Mouse (Mus musculus) lung, embryonic 14.5 days (tissue): ENCODE measurements at regions not wholly inside any gene's neighbourhood (a gene's known extent, or its start where the extent isn't known, plus 50 kb on each side); places are given as distances from the start of the nearest gene placed in this dataset.
A peak's percentile ranks its signal among the peaks of the same experiment; 100 is the strongest.

Source experiments
- ATAC-seq: fragments of 200-750 bp; cut with Nextera tagmentation; 2 replicates; pipeline ENCODE4 v1.8.0; 2017; ENCODE audit warnings: mild to moderate bottlenecking, moderate TSS enrichment, moderate library complexity; ENCODE audit not compliant: insufficient read depth
- DNase-seq: peaks from one replicate; pipeline ENCODE4 v3.0.0-alpha.2; 2015
- H3K27ac ChIP-seq: fragments of 300-500 bp; sonication (generic); 2 replicates; pipeline ENCODE4 v1.5.1; 2014; ENCODE audit warnings: low read depth, mild to moderate bottlenecking, moderate library complexity
- H3K27me3 ChIP-seq: fragments of 300-500 bp; sonication (generic); 2 replicates; pipeline ENCODE4 v1.6.1; 2014; ENCODE audit warnings: low read length, control low read depth; ENCODE audit not compliant: insufficient read depth
- H3K36me3 ChIP-seq: fragments of 300-500 bp; sonication (generic); 2 replicates; pipeline ENCODE4 v1.6.1; 2014; ENCODE audit warnings: control low read depth; ENCODE audit not compliant: insufficient read depth
- H3K4me1 ChIP-seq: fragments of 300-500 bp; sonication (generic); 2 replicates; pipeline ENCODE4 v1.6.1; 2014; ENCODE audit warnings: antibody characterized with exemption, control low read depth; ENCODE audit not compliant: insufficient read depth
- H3K4me2 ChIP-seq: fragments of 300-500 bp; sonication (generic); 2 replicates; pipeline ENCODE4 v1.6.1; 2014; ENCODE audit warnings: mild to moderate bottlenecking
- H3K4me3 ChIP-seq: fragments of 300-500 bp; sonication (generic); 2 replicates; pipeline ENCODE4 v1.5.1; 2014; ENCODE audit warnings: low read depth, low read length
- H3K9ac ChIP-seq: fragments of 300-500 bp; sonication (generic); 2 replicates; pipeline ENCODE4 v1.6.1; 2014
- H3K9me3 ChIP-seq: fragments of 300-500 bp; sonication (generic); 2 replicates; pipeline ENCODE4 v1.6.1; 2016; ENCODE audit warnings: low read depth, low read length, control low read depth
- CTCF ChIP-seq: IDR thresholded peaks from 2 replicates; pipeline ENCODE4 v1.5.1; 2016; ENCODE audit warnings: antibody characterized with exemption, low read depth
- WGBS: fragments of 180-500 bp; shearing (Covaris S2); extraction: QIAGEN DNeasy Blood & Tissue Kit; methylation state at CpG from one replicate; pipeline ENCODE4 v1.1.7; 2014; 5-methylcytosine and 5-hydroxymethylcytosine counted together

DNA sequence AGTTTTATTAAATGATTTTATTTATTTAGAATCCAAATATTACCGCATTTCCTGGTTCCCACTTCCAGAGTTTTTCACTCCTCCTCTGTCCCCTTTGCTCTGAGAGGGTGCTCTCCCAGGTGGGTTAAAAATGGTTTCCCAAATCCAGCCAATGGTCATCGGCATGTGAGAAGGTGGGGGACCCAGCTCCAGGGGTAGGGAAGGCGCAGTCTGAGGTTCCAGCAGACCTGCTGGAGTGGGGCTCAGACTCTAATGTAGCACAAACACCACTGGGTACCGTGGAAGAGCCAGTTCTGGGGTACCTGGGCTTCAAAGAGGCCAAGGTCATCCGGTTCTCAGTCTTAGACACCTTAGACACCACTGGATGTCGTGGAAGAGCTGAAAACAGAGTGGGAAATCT, 875.6 kb downstream of the Fscb start:
- no peak overlapping the region for H3K4me3 ChIP-seq
- no peaks in the 10 kb centered on the region for H3K27me3 ChIP-seq
- DNase-seq: no peak
- H3K9me3 ChIP-seq: no peaks in the 10 kb centered on the region
- no peaks in the 10 kb centered on the region for H3K4me1 ChIP-seq
- H3K27ac ChIP-seq: no peak overlapping the region
- H3K9ac ChIP-seq: no peak overlapping the region
- no peaks in the 10 kb centered on the region for H3K36me3 ChIP-seq
- WGBS: 73% methylated on average over 6 of the region's 6 CpGs
- no peak overlapping the region for H3K4me2 ChIP-seq
- ATAC-seq: no peak
- no peak for TF ChIP-seq CTCF

DNA sequence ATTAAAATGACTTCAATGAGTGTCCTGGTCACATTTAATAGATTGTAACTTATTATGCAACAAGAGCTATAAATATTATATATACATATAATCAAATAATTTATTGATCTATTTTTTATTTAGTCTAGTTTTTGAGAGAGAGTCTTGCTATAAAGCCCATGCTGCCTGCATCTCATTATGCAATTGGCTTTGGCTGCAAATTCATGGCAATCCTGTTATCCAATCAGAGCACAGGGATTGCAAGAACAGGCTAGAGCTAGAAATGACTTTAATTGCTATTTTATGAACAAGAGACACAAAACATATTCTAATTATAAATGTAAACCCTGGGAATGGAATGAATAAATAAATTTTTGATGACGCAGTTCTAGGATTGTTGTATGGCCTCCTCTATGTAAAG, 919.8 kb downstream of the Fscb start:
- TF ChIP-seq CTCF: no peak
- Histone ChIP-seq H3K36me3 (no peaks in the 10 kb centered on the region), H3K4me1 (no peaks in the 10 kb centered on the region), H3K27me3 (no peaks in the 10 kb centered on the region), H3K4me3 (no peak overlapping the region), H3K9ac (no peak overlapping the region), H3K27ac (no peak overlapping the region), H3K4me2 (no peak overlapping the region), H3K9me3 (no peaks in the 10 kb centered on the region)
- 86% methylated on average over 1 of the region's 1 CpGs for WGBS
- ATAC-seq: no peak
- DNase-seq: no peak

DNA sequence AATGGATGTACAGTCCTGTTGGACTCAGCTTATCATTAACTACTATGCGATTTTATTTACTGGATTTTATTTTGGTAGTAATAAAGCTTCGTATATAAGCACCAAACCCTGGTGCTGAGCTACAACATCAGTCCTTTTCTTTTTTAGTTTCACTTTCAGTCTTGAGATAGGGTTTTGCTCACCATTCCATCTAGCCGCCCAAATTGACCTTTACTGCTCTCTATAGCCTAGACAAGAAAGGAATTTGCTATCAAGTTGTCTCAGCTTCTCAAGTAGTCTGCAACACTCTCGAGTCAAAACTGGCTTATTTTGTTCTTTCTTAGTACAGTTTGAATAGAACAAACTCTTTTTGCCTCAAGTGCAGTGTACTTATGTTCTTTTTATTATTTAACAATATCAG, 921.7 kb downstream of the Fscb start:
- no peak overlapping the region for H3K9ac ChIP-seq
- no peaks in the 10 kb centered on the region for H3K4me1 ChIP-seq
- DNase-seq (no peak), ATAC-seq (no peak)
- WGBS: 40% methylated on average over 4 of the region's 4 CpGs
- peak overlapping the region; percentile 10; the same call in 1 of the 2 replicates for H3K4me2 ChIP-seq
- no peaks in the 10 kb centered on the region for H3K9me3 ChIP-seq
- H3K4me3 ChIP-seq: no peak overlapping the region
- TF ChIP-seq CTCF: no peak
- H3K27me3 ChIP-seq: no peaks in the 10 kb centered on the region
- no peak overlapping the region for H3K27ac ChIP-seq
- H3K36me3 ChIP-seq: no peaks in the 10 kb centered on the region

DNA sequence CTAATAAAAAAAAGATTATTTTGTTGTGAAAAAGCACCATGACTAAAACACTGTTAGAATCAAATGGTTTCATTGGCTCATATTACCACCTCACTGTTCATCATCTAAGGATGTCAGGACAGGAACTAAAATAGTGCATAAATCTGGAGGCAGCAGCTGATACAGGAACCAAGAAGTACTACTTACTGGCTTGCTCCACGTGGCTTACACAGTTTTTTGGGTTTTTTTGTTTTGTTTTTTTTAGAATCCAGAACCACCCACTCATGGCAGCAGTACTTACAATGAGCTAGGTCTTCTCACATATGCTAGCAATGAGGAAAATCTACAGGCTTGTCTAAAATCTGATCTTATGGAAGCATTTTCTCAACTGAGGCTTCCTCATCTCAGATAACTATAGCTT, 940.4 kb downstream of the Fscb start:
- no peaks in the 10 kb centered on the region for H3K36me3 ChIP-seq
- ATAC-seq (no peak), DNase-seq (no peak)
- no peak overlapping the region for H3K9ac ChIP-seq
- no peak overlapping the region for H3K4me3 ChIP-seq
- no peak overlapping the region for H3K27ac ChIP-seq
- no peak overlapping the region for H3K4me2 ChIP-seq
- H3K9me3 ChIP-seq: no peaks in the 10 kb centered on the region
- no peaks in the 10 kb centered on the region for H3K4me1 ChIP-seq
- no peak for TF ChIP-seq CTCF
- no peaks in the 10 kb centered on the region for H3K27me3 ChIP-seq
- WGBS: 44% methylated on average over 1 of the region's 1 CpGs

DNA sequence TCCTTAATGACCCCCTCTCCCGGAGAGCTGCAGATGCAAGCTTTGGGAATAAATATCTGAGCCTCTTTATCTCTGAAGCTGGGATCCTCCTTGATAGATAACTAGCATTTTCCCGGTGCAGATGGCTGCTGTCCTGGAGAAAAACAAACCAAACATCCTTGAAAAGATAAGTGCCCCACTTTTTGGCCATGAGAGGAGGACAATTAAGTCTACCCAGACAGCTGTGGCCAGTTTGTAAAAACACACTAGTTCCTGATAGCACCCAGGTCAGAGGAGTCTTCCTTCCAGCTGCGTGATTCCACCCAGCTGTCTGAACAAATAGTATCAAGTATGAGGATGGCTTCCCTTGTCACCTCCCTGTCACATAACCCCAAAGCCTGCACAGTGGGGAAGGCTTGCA, 970.7 kb downstream of the Fscb start:
- no peak for TF ChIP-seq CTCF
- Histone ChIP-seq H3K36me3 (no peaks in the 10 kb centered on the region), H3K27ac (no peak overlapping the region), H3K4me1 (no peaks in the 10 kb centered on the region), H3K4me2 (no peak overlapping the region), H3K4me3 (no peak overlapping the region), H3K9ac (no peak overlapping the region), H3K27me3 (no peaks in the 10 kb centered on the region), H3K9me3 (no peaks in the 10 kb centered on the region)
- 18% methylated on average over 3 of the region's 3 CpGs for WGBS
- ATAC-seq: peak; percentile 75; the same call in 1 of the 2 replicates
- DNase-seq: peak; percentile 41

DNA sequence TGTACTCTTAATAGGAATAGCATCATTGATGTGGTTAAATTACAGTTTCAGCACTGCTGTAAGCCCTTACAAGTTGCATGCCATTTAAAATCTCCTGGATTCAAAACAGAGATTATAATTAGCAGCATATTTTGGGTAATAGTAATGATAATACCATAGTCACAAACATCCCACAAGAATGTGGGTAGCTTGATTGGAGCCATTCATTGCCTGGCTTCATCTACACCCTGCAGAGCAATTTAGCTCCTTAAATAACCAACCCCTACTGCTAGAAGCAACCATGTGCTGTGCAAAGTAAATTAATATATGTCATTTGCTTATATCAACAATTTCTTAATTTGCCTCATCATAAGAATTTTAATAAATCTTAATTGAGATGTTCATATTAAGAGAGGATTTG, 984.1 kb downstream of the Fscb start:
- H3K4me3 ChIP-seq: no peak overlapping the region
- H3K4me2 ChIP-seq: no peak overlapping the region
- no peak overlapping the region for H3K27ac ChIP-seq
- no peaks in the 10 kb centered on the region for H3K9me3 ChIP-seq
- TF ChIP-seq CTCF: no peak
- no peaks in the 10 kb centered on the region for H3K4me1 ChIP-seq
- no peaks in the 10 kb centered on the region for H3K36me3 ChIP-seq
- no peak overlapping the region for H3K9ac ChIP-seq
- H3K27me3 ChIP-seq: no peaks in the 10 kb centered on the region
- no peak for DNase-seq
- ATAC-seq: no peak

DNA sequence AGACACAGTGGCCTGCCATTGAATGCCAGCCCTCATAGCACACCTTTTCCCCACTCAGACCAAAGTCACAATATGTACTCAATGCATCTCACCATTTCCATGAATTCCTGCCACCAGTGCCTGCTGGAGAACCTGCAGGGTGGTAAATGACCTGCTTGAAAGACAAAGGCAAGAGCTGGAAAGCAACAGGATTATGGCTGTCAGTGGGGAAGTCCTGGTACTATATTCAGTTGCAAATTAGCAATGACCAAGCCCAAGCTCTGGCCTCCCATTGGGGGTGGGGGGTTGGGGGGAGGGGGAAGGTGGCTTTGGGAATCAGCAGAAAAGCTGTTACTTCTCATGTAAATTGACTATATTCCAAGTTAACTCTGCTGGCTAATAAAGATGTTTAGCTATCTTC, 990.4 kb downstream of the Fscb start:
- Histone ChIP-seq H3K36me3 (no peaks in the 10 kb centered on the region), H3K4me3 (no peak overlapping the region), H3K4me2 (no peak overlapping the region), H3K27ac (no peak overlapping the region), H3K9ac (no peak overlapping the region), H3K4me1 (no peaks in the 10 kb centered on the region), H3K27me3 (no peaks in the 10 kb centered on the region), H3K9me3 (no peaks in the 10 kb centered on the region)
- DNase-seq (no peak), ATAC-seq (no peak)
- no peak for TF ChIP-seq CTCF

DNA sequence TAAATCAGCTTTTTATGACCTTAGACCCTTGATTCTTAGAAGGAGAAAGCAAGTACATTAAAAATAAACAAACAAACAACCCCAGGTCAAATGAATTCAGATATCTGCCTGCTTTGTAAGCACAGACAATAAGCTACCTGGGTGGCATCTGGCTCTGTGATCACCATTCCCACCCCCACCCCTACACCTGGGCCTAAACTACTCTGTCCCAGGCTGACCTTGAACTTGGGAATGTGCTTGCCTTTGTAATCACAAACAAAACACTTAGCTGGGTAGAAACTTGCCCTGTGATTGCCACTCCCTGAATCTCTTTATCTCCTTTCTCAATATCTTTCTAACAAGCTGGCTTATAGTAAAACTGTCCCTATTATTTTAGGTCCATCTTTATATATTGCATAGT, 1005.6 kb downstream of the Fscb start:
- no peak for TF ChIP-seq CTCF
- Histone ChIP-seq H3K27ac (no peak overlapping the region), H3K36me3 (no peaks in the 10 kb centered on the region), H3K9me3 (no peaks in the 10 kb centered on the region), H3K4me2 (no peak overlapping the region), H3K9ac (no peak overlapping the region), H3K27me3 (no peaks in the 10 kb centered on the region), H3K4me3 (no peak overlapping the region), H3K4me1 (no peaks in the 10 kb centered on the region)
- ATAC-seq (no peak), DNase-seq (no peak)
